Mouse (Mus musculus): ENCODE results near the gene Gm21858. TPM values are rescaled to one million over a fixed set of nuclear protein-coding genes. Genes with fewer than 3 reads are reported as not detected.
"Not testable (repeated sequence)": the region's sequence is repeated elsewhere in the genome, so short reads cannot be mapped to it uniquely, and the experiment has no call there.

Gene Gm21858
- not detected in 2 replicates for polyA plus RNA-seq (2015; fragmentation: Nextera tagmentation; extraction: Ambion mirVana)

GRCm38 (mm10) chrY:55731456-55731855 is at the start of gene Gm21858:
Gm21858 (plus strand) TSS chrY:55731756.
- not testable (repeated sequence) for H3K9ac ChIP-seq (replicated peaks); H3K4me1 ChIP-seq; H3K36me3 ChIP-seq; H3K9me3 ChIP-seq (replicated peaks); H3K4me2 ChIP-seq; H3K27ac ChIP-seq (replicated peaks); H3K4me3 ChIP-seq (replicated peaks); ATAC-seq (ENCODE audit: low FRiP score); H3K27me3 ChIP-seq (replicated peaks)
- WGBS: no CpG with 5 or more reads among the region's 6 CpGs

All from neural tube, embryonic 15.5 days (tissue).